Mouse (Mus musculus): ENCODE results near the gene Ing1. TPM values are rescaled to one million over a fixed set of nuclear protein-coding genes. Genes with fewer than 3 reads are reported as not detected.

The Ing1 gene
- polyA plus RNA-seq, 1 experiment from 2014 or later: 29.1 TPM

GRCm38 (mm10) chr8:11591837-11592236 lies 36.5 kb downstream of the Ing1 start:
- Histone ChIP-seq H3K4me2 (ENCODE audit: low read depth, low read length) (no peak overlapping the region), H3K4me3 (ENCODE audit: low read length) (no peak overlapping the region), H3K27me3 (ENCODE audit: control insufficient read depth, insufficient read depth, low read length) (no peaks in the 10 kb centered on the region), H3K4me1 (ENCODE audit: control insufficient read depth, insufficient read depth, low read length) (peaks cover 7% of the 10 kb centered on the region; the same call in 1 of the 2 replicates), H3K27ac (ENCODE audit: low read length) (no peak overlapping the region), H3K9ac (ENCODE audit: low read length) (no peak overlapping the region), H3K36me3 (ENCODE audit: control insufficient read depth, insufficient read depth) (no peaks in the 10 kb centered on the region), H3K9me3 (replicated peaks; ENCODE audit: control insufficient read depth, low read length) (no peaks in the 10 kb centered on the region)
- ATAC-seq (replicated peaks; ENCODE audit: extremely low read depth, insufficient read depth, low FRiP score): no peak
- WGBS: 78% methylated on average over 4 of the region's 4 CpGs

GRCm38 (mm10) chr8:11592296-11592695 lies 36.9 kb downstream of the Ing1 start:
- Histone ChIP-seq H3K36me3 (ENCODE audit: control insufficient read depth, insufficient read depth) (no peaks in the 10 kb centered on the region), H3K9ac (ENCODE audit: low read length) (0 out of 2 replicates have a peak overlapping the region, but pooled peaks have one; percentile 9), H3K4me2 (ENCODE audit: low read depth, low read length) (no peak overlapping the region), H3K9me3 (replicated peaks; ENCODE audit: control insufficient read depth, low read length) (no peaks in the 10 kb centered on the region), H3K4me1 (ENCODE audit: control insufficient read depth, insufficient read depth, low read length) (peaks cover 7% of the 10 kb centered on the region; the same call in 1 of the 2 replicates), H3K27me3 (ENCODE audit: control insufficient read depth, insufficient read depth, low read length) (no peaks in the 10 kb centered on the region), H3K4me3 (ENCODE audit: low read length) (no peak overlapping the region), H3K27ac (ENCODE audit: low read length) (no peak overlapping the region)
- 25% methylated on average over 13 of the region's 13 CpGs for WGBS
- ATAC-seq (replicated peaks; ENCODE audit: extremely low read depth, insufficient read depth, low FRiP score): 0 out of 2 replicates have a peak, but pooled peaks have one; percentile 25

GRCm38 (mm10) chr8:11593222-11593884 lies 38.0 kb downstream of the Ing1 start:
- no peak overlapping the region for H3K4me2 ChIP-seq (ENCODE audit: low read depth, low read length)
- peak; percentile 70; the same call in 1 of the 2 replicates for ATAC-seq (replicated peaks; ENCODE audit: extremely low read depth, insufficient read depth, low FRiP score)
- peaks cover 7% of the 10 kb centered on the region; the same call in 1 of the 2 replicates for H3K4me1 ChIP-seq (ENCODE audit: control insufficient read depth, insufficient read depth, low read length)
- 41% methylated on average over 12 of the region's 12 CpGs for WGBS
- no peaks in the 10 kb centered on the region for H3K27me3 ChIP-seq (ENCODE audit: control insufficient read depth, insufficient read depth, low read length)
- no peaks in the 10 kb centered on the region for H3K9me3 ChIP-seq (replicated peaks; ENCODE audit: control insufficient read depth, low read length)
- H3K27ac ChIP-seq (ENCODE audit: low read length): no peak overlapping the region
- no peaks in the 10 kb centered on the region for H3K36me3 ChIP-seq (ENCODE audit: control insufficient read depth, insufficient read depth)
- H3K9ac ChIP-seq (ENCODE audit: low read length): no peak overlapping the region
- H3K4me3 ChIP-seq (ENCODE audit: low read length): no peak overlapping the region

GRCm38 (mm10) chr8:11600301-11600951 lies 45.1 kb downstream of the Ing1 start:
- H3K27me3 ChIP-seq (ENCODE audit: control insufficient read depth, insufficient read depth, low read length): no peaks in the 10 kb centered on the region
- no peak overlapping the region for H3K4me3 ChIP-seq (ENCODE audit: low read length)
- no peaks in the 10 kb centered on the region for H3K36me3 ChIP-seq (ENCODE audit: control insufficient read depth, insufficient read depth)
- H3K9ac ChIP-seq (ENCODE audit: low read length): no peak overlapping the region
- ATAC-seq (replicated peaks; ENCODE audit: extremely low read depth, insufficient read depth, low FRiP score): no peak
- no peak overlapping the region for H3K27ac ChIP-seq (ENCODE audit: low read length)
- 75% methylated on average over 5 of the region's 5 CpGs for WGBS
- H3K4me1 ChIP-seq (ENCODE audit: control insufficient read depth, insufficient read depth, low read length): no peaks in the 10 kb centered on the region
- H3K9me3 ChIP-seq (replicated peaks; ENCODE audit: control insufficient read depth, low read length): no peaks in the 10 kb centered on the region
- no peak overlapping the region for H3K4me2 ChIP-seq (ENCODE audit: low read depth, low read length)

- Histone ChIP-seq H3K4me2 (ENCODE audit: low read depth, low read length) (peak overlapping the region; percentile 12; the same call in 1 of the 2 replicates), H3K9ac (ENCODE audit: low read length) (no peak overlapping the region), H3K27me3 (ENCODE audit: control insufficient read depth, insufficient read depth, low read length) (no peaks in the 10 kb centered on the region), H3K9me3 (replicated peaks; ENCODE audit: control insufficient read depth, low read length) (no peaks in the 10 kb centered on the region), H3K27ac (ENCODE audit: low read length) (no peak overlapping the region), H3K4me1 (ENCODE audit: control insufficient read depth, insufficient read depth, low read length) (no peaks in the 10 kb centered on the region), H3K36me3 (ENCODE audit: control insufficient read depth, insufficient read depth) (no peaks in the 10 kb centered on the region), H3K4me3 (ENCODE audit: low read length) (no peak overlapping the region)
- ATAC-seq (replicated peaks; ENCODE audit: extremely low read depth, insufficient read depth, low FRiP score): no peak
- WGBS: 35% methylated on average over 14 of the region's 14 CpGs
Observed at GRCm38 (mm10) chr8:11602006-11602680, 46.8 kb downstream of the Ing1 start.

- Histone ChIP-seq H3K4me3 (ENCODE audit: low read length) (no peak overlapping the region), H3K36me3 (ENCODE audit: control insufficient read depth, insufficient read depth) (peaks cover 25% of the 10 kb centered on the region), H3K4me2 (ENCODE audit: low read depth, low read length) (no peak overlapping the region), H3K9ac (ENCODE audit: low read length) (no peak overlapping the region), H3K4me1 (ENCODE audit: control insufficient read depth, insufficient read depth, low read length) (no peaks in the 10 kb centered on the region), H3K27ac (ENCODE audit: low read length) (no peak overlapping the region), H3K9me3 (replicated peaks; ENCODE audit: control insufficient read depth, low read length) (no peaks in the 10 kb centered on the region), H3K27me3 (ENCODE audit: control insufficient read depth, insufficient read depth, low read length) (no peaks in the 10 kb centered on the region)
- ATAC-seq (replicated peaks; ENCODE audit: extremely low read depth, insufficient read depth, low FRiP score): no peak
- 94% methylated on average over 9 of the region's 9 CpGs for WGBS
Observed at GRCm38 (mm10) chr8:11608848-11609247, 53.5 kb downstream of the Ing1 start.

Other genes with a start within 250 kb of the Ing1 start
- 80.1 and 105 TPM in 2 replicates for gene Col4a2, start 242.8 kb upstream of the Ing1 start, polyA plus RNA-seq (2015; fragmentation: Nextera tagmentation; extraction: Ambion mirVana)
- gene Col4a1, start 242.7 kb upstream of the Ing1 start, polyA plus RNA-seq (2015; fragmentation: Nextera tagmentation; extraction: Ambion mirVana): 213 and 274 TPM in 2 replicates
- gene Rab20, start 76.9 kb upstream of the Ing1 start, polyA plus RNA-seq (2015; fragmentation: Nextera tagmentation; extraction: Ambion mirVana): 44.7 and 47.8 TPM in 2 replicates
- 90.8 and 93.1 TPM in 2 replicates for gene Naxd, start 58.1 kb upstream of the Ing1 start, polyA plus RNA-seq (2015; fragmentation: Nextera tagmentation; extraction: Ambion mirVana)
- 33.2 and 36.0 TPM in 2 replicates for gene Cars2, start 4.8 kb upstream of the Ing1 start, polyA plus RNA-seq (2015; fragmentation: Nextera tagmentation; extraction: Ambion mirVana)
- 71.4 and 72.3 TPM in 2 replicates for gene Ankrd10, start 80.2 kb downstream of the Ing1 start, polyA plus RNA-seq (2015; fragmentation: Nextera tagmentation; extraction: Ambion mirVana)
- gene 1700016D06Rik, start 145.5 kb downstream of the Ing1 start, polyA plus RNA-seq (2015; fragmentation: Nextera tagmentation; extraction: Ambion mirVana): not detected in 2 replicates
- gene Arhgef7, start 172.2 kb downstream of the Ing1 start, polyA plus RNA-seq (2015; fragmentation: Nextera tagmentation; extraction: Ambion mirVana): 54.1 and 59.6 TPM in 2 replicates

Measured in heart, embryonic 16.5 days (tissue).